Mouse (Mus musculus) embryonic fibroblast, embryonic 13.5 days (primary cell): ENCODE results near the gene Mfap3.

ENCODE experiments used
- CTCF ChIP-seq: IDR thresholded peaks from 2 replicates; pipeline ENCODE4 v1.5.1; 2011; ENCODE audit warnings: mild to moderate bottlenecking, control low read depth, low read length, moderate library complexity, borderline replicate concordance; ENCODE audit not compliant: insufficient read depth
- POLR2A ChIP-seq: IDR thresholded peaks from 2 replicates; pipeline ENCODE4 v1.6.1; 2011; ENCODE audit warnings: low read depth, mild to moderate bottlenecking, control low read depth, low read length, moderate library complexity

GRCm38 (mm10) chr11:57550230-57550629, 31.8 kb downstream of the Mfap3 start:
- TF ChIP-seq POLR2A (no peak), CTCF (no peak)
